Mouse (Mus musculus) stomach, embryonic 16.5 days (tissue): ENCODE measurements at regions not wholly inside any gene's neighbourhood (a gene's known extent, or its start where the extent isn't known, plus 50 kb on each side); places are given as distances from the start of the nearest gene placed in this dataset.
"Not testable (repeated sequence)": the region's sequence is repeated elsewhere in the genome, so short reads cannot be mapped to it uniquely, and the experiment has no call there.

Experiments
- ATAC-seq: fragments of 200-750 bp; cut with Nextera tagmentation; 2 replicates; pipeline ENCODE4 v1.8.0; 2017; ENCODE audit warnings: moderate number of reproducible peaks, moderate TSS enrichment; ENCODE audit not compliant: insufficient read depth, low FRiP score
- H3K27ac ChIP-seq: fragments of 300-500 bp; sonication (generic); 2 replicates; pipeline ENCODE4 v1.5.1; 2014; ENCODE audit warnings: low read length
- H3K27me3 ChIP-seq: fragments of 300-500 bp; sonication (generic); 2 replicates; pipeline ENCODE4 v1.6.1; 2014; ENCODE audit warnings: low read length, control low read depth, mixed read lengths; ENCODE audit not compliant: control insufficient read depth, insufficient read depth
- H3K36me3 ChIP-seq: fragments of 300-500 bp; sonication (generic); 2 replicates; pipeline ENCODE4 v1.6.1; 2014; ENCODE audit warnings: low read length; ENCODE audit not compliant: control insufficient read depth, insufficient read depth
- H3K4me1 ChIP-seq: fragments of 300-500 bp; sonication (generic); 2 replicates; pipeline ENCODE4 v1.6.1; 2014; ENCODE audit warnings: low read length, control low read depth, mixed read lengths; ENCODE audit not compliant: control insufficient read depth, insufficient read depth
- H3K4me2 ChIP-seq: fragments of 300-500 bp; sonication (generic); 2 replicates; pipeline ENCODE4 v1.6.1; 2014; ENCODE audit warnings: low read depth, low read length, mixed read lengths
- H3K4me3 ChIP-seq: fragments of 300-500 bp; sonication (generic); replicated peaks from 2 replicates; pipeline ENCODE4 v1.5.1; 2014; ENCODE audit warnings: mild to moderate bottlenecking, low read length
- H3K9ac ChIP-seq: fragments of 300-500 bp; sonication (generic); 2 replicates; pipeline ENCODE4 v1.6.1; 2014; ENCODE audit warnings: low read length
- H3K9me3 ChIP-seq: fragments of 300-500 bp; sonication (generic); replicated peaks from 2 replicates; pipeline ENCODE4 v1.6.1; 2016; ENCODE audit warnings: low read length, control low read depth; ENCODE audit not compliant: control insufficient read depth
- WGBS: fragments of 180-500 bp; shearing (Covaris S2); extraction: QIAGEN DNeasy Blood & Tissue Kit; methylation state at CpG from one replicate; pipeline ENCODE4 v1.1.7; 2014; 5-methylcytosine and 5-hydroxymethylcytosine counted together

DNA sequence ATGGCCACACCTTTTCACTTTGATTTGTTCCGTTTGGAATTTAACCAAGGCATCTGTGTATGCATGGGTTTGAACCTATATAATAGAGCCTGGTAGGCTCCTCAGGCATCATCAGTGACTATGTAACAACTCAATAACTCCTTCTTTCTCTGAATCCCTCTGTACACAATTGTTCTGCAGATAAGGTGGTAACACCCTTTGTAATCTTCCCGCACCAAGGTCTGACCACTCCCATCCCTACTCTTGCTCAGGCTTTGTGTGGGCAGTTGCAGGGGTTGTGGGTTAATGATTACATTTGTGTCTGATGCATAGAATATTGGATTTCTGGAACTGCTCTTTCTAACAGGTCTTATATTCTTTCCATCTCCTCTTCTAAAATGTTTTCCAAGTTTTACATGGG lies 596.9 kb downstream of the Anxa1 start:
- Histone ChIP-seq H3K9ac (no peak overlapping the region), H3K36me3 (no peaks in the 10 kb centered on the region), H3K9me3 (no peaks in the 10 kb centered on the region), H3K27me3 (no peaks in the 10 kb centered on the region), H3K4me1 (no peaks in the 10 kb centered on the region), H3K4me2 (no peak overlapping the region), H3K27ac (no peak overlapping the region), H3K4me3 (no peak overlapping the region)
- ATAC-seq: peak; percentile 80
- 52% methylated on average over 2 of the region's 2 CpGs for WGBS

DNA sequence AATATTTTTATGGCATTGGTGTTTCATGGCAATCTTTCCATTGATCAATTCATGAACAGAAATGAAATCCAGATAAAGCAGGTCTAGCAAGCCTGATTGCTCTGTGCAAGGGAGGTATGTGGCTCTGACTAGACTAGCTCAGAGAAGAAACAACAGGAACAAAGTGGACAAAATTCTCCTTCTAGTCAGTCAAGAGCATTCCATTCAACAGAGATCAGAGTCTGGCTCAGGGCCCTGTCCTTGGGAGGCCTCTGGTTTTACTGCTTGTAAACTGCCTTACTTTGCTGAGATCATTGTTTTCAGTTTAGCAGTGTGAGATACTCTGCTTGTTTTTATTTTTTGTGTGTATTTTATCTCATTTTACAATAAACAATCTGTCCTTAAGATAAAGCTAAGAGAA lies 607.2 kb downstream of the Anxa1 start:
- Histone ChIP-seq H3K27me3 (no peaks in the 10 kb centered on the region), H3K27ac (no peak overlapping the region), H3K4me2 (no peak overlapping the region), H3K9me3 (no peaks in the 10 kb centered on the region), H3K4me3 (no peak overlapping the region), H3K4me1 (no peaks in the 10 kb centered on the region), H3K9ac (no peak overlapping the region), H3K36me3 (no peaks in the 10 kb centered on the region)
- ATAC-seq: no peak

DNA sequence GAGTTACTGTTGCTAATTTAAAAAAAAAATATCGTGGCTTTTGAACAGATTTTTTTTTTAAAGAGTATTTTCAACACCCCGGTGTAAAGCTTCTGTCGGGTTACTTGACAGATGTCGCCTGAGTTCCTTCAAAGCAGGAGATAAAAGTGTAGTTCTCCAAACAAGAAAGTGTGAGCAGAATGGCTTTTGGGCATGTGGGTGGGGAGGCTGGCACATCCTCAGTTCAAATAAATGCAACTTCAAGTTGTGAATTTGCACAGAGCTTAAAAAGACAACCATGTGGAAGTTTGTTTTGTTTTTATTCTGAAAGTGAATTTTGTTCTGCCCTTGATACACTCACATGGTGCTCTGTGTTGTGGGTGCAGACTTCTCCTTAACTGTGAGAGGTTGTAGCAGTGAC lies 612.9 kb downstream of the Anxa1 start:
- H3K27ac ChIP-seq: no peak overlapping the region
- no peak for ATAC-seq
- no peak overlapping the region for H3K9ac ChIP-seq
- 24% methylated on average over 4 of the region's 4 CpGs for WGBS
- no peaks in the 10 kb centered on the region for H3K36me3 ChIP-seq
- H3K4me1 ChIP-seq: no peaks in the 10 kb centered on the region
- H3K4me2 ChIP-seq: no peak overlapping the region
- no peaks in the 10 kb centered on the region for H3K27me3 ChIP-seq
- H3K4me3 ChIP-seq: no peak overlapping the region
- H3K9me3 ChIP-seq: no peaks in the 10 kb centered on the region

DNA sequence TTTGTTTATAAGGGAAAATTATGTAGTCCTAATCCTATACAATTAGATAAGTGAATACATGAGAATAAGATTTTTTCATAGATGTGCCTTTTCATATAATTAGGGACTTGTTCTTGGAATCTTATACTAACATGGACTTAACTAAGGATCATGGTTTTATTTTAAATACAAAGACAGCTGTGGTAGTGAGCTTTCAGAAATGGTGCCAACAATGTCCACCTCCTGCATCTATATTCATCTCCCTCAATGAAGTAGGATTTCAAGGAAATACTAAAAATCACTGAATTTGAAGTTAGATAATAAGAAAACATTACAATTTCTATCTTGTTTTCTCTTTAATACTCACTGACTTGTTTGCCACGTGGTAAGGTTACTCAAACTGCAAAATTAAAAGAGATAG lies 619.8 kb downstream of the Anxa1 start:
- no peak overlapping the region for H3K27ac ChIP-seq
- H3K4me3 ChIP-seq: no peak overlapping the region
- no peak for ATAC-seq
- H3K4me1 ChIP-seq: no peaks in the 10 kb centered on the region
- no peaks in the 10 kb centered on the region for H3K9me3 ChIP-seq
- no peak overlapping the region for H3K9ac ChIP-seq
- H3K27me3 ChIP-seq: no peaks in the 10 kb centered on the region
- H3K4me2 ChIP-seq: no peak overlapping the region
- no peaks in the 10 kb centered on the region for H3K36me3 ChIP-seq
- WGBS: 32% methylated on average over 1 of the region's 1 CpGs

DNA sequence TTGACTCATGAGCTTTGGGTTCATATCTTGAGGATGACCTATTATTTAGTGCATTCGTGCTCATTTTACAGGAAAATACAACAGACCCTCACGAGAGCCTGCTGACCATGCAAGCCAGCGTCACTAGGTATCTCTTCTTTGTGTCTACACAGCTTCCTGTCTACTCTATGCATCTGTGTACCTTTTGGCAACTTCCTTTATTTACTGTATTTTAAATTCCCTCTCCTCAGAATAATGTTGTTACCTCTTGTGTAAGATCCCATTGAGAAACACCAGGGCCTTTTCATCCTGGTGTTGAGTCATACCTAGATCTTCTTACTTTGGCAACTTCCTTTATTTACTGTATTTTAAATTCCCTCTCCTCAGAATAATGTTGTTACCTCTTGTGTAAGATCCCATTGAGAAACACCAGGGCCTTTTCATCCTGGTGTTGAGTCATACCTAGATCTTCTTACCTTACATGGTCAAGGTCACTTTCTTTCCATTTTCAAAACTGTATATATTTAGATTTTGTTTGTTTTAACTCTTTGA lies 639.1 kb upstream of the Rorb start:
- not testable (repeated sequence) for H3K36me3 ChIP-seq, H3K4me3 ChIP-seq, H3K9ac ChIP-seq, ATAC-seq, H3K4me2 ChIP-seq, H3K9me3 ChIP-seq, H3K27me3 ChIP-seq, H3K27ac ChIP-seq, H3K4me1 ChIP-seq
- 73% methylated on average over 3 of the region's 3 CpGs for WGBS

DNA sequence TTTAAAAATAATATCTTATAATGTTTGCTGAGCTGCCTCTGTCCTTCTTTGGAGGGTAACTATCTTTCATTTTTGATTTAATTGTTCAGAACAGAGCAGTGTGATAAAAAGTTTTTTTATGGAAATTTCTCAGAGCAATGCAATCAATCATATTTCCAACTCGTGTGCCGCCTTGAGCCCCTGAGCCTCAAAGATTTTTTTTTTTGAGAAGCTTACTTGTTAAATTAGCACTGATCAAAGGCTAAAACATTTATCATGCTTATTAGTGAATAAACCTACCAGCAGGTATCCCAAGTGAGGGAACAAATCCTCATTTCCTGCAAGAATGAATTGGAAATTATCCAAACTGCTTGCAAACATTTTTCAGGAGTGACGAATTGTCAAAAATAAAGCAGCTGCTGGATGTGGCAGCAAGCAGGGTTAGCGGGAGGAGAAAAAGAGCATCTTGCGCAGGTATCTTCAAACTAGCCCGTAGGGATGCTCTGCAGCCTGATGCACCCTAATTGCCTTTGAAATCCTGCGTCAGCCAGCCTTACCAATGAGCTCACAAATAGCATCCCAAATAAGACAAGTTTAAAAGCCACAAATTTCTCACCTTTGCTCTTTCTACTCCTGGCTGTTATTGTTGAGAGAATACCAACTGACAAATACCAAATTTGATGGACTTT lies 637.0 kb upstream of the Rorb start:
- no peak overlapping the region for H3K9ac ChIP-seq
- H3K27ac ChIP-seq: no peak overlapping the region
- H3K4me3 ChIP-seq: no peak overlapping the region
- no peaks in the 10 kb centered on the region for H3K36me3 ChIP-seq
- no peaks in the 10 kb centered on the region for H3K27me3 ChIP-seq
- 50% methylated on average over 7 of the region's 7 CpGs for WGBS
- no peak overlapping the region for H3K4me2 ChIP-seq
- no peak for ATAC-seq
- H3K9me3 ChIP-seq: no peaks in the 10 kb centered on the region
- H3K4me1 ChIP-seq: no peaks in the 10 kb centered on the region

DNA sequence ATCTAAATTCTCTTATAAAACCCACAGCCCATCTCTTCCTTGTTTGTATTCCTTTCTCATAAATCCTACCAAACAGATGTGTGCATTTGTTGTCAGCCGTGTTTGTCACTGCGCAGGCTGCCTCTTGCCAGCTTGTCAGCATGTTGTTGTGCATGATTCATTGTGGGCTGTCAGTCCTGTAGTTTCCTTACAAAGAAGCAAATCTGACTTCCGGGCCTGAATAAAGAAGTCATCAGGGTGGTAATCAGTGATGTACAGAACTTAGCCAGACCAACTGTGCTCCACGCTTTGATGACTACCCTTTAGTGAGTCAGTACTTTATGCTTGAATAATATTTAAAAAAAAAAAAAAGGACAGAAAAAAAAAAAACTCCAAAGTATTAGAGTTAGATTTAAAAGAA lies 608.9 kb upstream of the Rorb start:
- Histone ChIP-seq H3K4me3 (no peak overlapping the region), H3K4me1 (no peaks in the 10 kb centered on the region), H3K4me2 (no peak overlapping the region), H3K9ac (no peak overlapping the region), H3K9me3 (no peaks in the 10 kb centered on the region), H3K27ac (no peak overlapping the region), H3K27me3 (no peaks in the 10 kb centered on the region), H3K36me3 (no peaks in the 10 kb centered on the region)
- ATAC-seq: no peak
- 84% methylated on average over 4 of the region's 4 CpGs for WGBS
